Mouse (Mus musculus) lung, adult 18-20 months (tissue): ENCODE data around the gene Zbed3.
"Not testable (repeated sequence)": the region's sequence is repeated elsewhere in the genome, so short reads cannot be mapped to it uniquely, and the experiment has no call there.

Source experiments
- DNase-seq, 2 experiments: peaks; one replicate each; pipeline ENCODE4 v3.0.0; 2022; ENCODE audit warnings: mixed read lengths in 2 of 2

Zbed3 gene

DNA sequence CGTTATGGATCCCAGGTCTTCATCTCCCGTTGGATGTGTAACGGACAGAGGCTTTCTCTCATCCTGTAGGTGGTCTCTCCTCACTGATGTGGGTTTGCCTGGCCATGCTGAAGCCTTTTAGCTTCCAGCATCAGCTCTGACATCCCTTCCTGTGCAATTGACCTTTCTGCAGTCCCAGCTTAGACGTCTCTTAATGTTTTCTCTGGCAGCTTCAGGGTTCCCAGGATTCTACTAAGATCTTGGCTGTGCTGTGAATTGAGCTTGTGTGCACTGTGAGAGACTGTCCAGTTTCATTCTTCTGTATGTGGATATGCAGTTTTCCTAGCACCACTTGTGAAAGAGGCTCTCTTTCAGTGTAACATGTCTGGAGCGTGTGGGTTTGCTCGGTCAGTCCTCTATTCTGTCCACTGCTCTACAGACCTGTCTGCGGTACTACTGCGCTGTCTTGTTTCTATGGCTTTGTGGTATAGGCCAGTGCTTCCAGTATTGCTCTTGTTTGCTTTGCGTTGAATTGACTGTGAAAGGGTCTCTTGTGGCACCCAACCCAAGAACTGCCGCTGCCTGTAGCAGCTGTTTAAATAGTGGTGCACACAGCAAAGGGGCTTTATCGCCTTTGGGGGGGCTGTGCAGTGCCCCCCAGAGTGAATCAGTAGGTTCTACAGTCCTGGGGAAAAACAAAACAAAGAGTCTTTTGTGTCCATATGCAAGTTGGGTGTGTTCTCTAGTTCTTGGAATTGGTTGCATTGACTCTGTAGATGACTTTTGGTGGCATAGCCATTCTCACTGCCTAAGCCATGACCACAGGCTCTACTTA, 8.9 kb downstream of the Zbed3 start:
- no peak for DNase-seq

DNA sequence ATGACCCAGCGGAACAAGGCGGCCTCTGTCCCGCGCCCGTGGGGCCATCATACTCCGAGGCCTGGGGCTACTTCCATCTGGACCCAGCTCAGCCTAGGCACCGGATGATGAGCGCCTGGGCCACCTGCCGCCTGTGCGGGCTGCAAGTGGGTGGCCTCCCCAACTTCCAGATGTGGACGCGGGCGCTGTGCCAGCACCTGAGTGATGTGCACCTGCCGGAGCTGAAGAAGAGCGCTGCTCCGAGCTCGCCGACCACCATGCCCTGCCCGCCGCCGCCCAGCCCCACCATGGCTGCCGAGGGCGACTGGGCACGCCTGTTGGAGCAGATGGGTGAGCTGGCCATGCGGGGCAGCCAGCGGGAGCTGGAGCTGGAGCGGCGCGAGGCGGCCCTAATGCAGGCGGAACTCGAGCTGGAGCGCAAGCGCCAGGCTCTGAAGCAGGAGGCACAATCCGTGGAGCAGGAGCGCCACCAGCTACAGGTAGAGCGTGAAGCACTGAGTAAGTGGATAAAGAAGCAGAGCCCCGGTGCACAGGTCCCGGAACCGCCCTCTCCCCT, 12.8 kb downstream of the Zbed3 start:
- DNase-seq: no peak

- peak in 1 of 2 experiments; percentile 19 for DNase-seq
Observed at GRCm38 (mm10) chr13:95343470-95343869, 20.1 kb downstream of the Zbed3 start.

GRCm38 (mm10) chr13:95345869-95346268, 22.5 kb downstream of the Zbed3 start:
- DNase-seq: no peak

DNA sequence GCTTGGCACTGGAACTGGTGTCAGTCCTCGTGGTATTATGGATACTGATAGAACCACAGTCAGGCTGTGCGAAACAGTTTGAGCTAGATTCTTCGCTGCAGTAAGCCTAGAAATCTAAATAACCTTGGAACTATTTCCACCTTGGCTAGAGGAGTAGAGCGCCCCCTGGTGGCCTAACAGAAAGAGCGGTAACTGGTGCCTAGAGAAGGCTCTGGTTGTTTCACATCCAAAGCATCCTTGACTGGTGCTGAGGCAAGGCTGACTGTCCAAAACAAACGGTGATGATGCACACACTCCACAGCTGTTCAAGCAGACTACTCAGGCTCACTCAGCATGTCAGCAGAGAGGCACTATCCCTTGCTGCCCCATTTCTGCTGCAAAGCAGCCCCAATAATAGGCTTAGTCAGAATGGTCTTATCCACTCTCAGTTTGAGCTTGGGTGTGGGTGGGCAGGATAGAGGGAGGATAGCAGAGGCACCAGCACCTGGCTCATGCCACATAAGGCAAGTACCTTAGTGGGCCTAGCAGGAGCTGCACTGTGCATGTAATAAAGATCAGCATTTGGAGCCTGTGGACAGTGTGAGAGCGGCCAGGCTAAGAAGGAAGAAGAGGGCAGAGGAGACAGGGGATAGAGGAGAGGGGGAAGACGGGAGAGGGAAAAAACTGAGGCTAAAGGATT, 23.7 kb downstream of the Zbed3 start:
- DNase-seq: peak; percentile 33 to 52

DNA sequence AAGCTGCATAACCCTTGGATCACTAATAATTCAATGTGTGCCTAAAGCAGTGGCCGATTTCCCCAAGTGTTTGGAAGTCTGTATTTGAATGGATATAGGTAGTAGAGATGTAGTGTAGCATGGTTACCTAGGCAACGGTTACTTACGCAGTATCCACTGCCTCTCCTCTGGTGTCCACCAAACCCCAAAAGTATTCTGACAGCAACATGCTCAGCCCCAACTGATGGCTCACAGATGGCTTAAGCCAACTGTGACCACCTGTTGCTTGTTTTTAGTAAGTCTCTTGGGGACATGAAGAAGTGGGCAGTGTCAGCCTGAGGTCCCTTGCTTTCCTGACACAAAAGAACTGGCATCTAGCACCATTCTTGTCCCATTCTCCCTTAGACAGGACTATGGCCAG, 25.1 kb downstream of the Zbed3 start:
- no peak for DNase-seq

DNA sequence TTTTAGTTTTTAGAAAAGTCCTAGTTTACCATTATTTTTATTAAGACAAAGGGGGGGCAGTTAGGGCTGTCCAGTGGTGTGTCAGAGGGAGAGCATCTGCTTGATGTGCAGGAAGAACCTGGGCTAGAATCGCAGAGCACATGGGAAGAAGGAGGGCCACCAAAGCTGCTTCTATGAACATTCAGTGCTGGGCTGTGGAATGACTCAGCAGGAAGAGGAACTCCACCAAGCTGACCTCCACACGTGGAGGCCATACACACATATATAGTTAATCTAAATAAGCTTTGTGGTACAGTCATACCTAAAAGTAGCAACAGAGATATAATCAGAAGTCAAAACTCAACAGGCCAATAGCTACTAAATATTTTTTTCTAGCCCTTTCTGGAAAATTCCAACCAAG, 34.8 kb downstream of the Zbed3 start:
- DNase-seq: no peak

DNA sequence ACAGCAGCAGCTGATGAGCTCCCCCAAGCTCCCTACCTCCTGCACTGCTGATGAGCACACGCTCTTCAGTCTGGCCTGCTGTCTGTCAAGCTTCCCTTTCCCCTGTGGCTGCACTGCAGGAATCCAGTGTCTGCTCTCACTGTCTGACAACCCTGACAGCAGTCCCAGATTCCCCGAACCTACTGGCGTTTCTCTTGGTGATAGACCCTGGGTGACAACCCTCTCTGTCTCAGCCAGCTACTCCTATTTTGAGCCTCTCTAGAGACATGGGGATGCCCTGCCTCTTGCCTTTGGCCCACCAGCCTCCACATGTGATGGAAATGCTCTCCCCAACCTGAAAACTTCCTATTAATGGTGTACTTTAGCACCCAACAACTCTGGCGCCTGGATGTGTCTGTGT, 40.0 kb downstream of the Zbed3 start:
- no peak for DNase-seq

DNA sequence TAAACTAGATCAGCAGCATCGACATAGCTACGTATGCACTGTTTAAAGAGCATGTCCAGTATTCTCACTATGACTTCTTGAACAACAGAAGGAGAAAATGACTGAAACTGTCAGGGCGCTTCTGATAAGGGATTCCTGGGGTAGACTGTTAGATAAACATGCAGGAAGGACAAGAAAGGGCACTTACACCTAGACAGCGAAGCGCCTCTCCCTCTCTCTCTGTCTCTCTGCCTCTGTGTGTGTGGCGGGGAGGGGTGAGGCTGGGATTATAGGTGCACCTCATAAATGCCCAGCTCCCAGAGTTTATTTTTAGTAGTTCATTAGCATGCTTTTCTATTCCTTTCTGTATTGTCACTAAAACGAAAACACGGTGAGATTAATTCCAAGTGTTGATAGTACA, 42.9 kb downstream of the Zbed3 start:
- DNase-seq: no peak

GRCm38 (mm10) chr13:95374701-95375553, 51.5 kb downstream of the Zbed3 start, which contains the start of gene Aggf1:
TSS of gene Aggf1 (minus strand) at chr13:95375352.
- DNase-seq: peak; percentile 92 to 93

- no peak for DNase-seq
Observed at GRCm38 (mm10) chr13:95375554-95375914, 52.1 kb downstream of the Zbed3 start.

DNA sequence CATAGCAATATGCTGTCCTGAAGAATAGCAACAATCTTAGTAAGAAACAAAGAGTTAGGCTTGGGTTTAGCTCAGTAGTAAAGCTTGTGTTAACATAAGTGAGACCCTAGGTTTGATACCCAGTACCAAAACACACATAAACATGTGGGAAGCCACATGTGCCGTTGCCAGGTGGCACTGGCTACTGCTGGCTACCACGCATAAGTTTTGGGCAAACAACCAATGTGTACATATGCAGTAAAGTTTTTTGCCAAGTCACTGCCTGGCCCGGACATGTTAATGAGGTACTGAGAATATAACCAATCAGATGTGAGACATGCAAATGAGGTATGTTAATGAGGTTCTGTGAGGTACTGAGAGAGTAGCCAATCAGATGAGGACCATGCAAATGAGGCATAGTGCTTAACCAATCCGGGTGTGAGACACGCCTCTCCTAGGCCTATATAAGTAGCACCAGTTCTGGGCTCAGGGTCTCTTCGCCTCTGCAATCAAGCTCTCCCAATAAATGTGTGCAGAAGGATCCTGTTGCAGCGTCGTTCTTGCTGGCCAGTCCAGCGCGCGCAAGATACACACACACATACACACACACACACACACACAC, 53.4 kb downstream of the Zbed3 start:
- not testable (repeated sequence) for DNase-seq

DNA sequence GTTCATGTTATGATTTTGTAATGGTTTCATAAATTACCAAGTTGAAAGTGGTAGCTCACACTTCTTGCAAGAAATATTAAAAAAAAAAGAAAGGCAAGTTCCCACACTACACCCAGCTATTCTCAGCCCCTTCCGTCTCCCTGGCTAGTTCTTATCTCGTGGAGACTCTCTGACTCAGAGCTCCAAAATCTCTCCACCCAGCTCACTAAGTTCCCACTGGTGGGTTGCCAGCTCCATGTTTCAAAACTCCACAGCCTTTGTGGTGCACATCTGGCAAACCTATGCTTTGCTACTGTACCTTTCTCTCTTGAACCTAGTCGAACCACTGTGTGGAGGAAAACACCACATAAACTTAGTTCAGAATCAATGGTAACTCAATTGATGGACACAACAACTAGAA, 55.3 kb downstream of the Zbed3 start:
- DNase-seq: peak; percentile 21 to 30

DNA sequence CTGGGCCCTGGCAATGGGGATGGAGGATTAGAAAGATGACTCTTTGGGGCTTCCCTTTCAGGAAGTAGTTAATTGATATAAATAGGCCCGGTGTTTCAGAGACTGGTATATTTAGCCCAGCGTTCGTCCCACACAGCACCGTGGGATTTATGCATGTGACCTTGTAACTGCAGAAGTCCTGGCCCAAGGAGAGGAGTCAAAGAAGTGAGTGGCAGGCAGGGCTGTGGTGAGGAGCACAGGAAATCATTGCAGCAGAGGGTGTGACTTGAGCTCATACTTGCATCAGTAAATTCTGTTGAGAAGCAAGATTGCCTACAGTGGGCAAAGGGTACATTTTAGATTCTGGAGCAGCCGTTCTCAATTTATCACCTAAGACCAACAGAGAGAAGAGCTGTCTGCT, 59.0 kb downstream of the Zbed3 start:
- no peak for DNase-seq
